Mouse (Mus musculus) hematopoietic multipotent progenitor cell, adult 10-12 weeks (in vitro differentiated cells): ENCODE results near the gene Mylk3. TPM values are rescaled to one million over a fixed set of nuclear protein-coding genes. Genes with fewer than 3 reads are reported as not detected.

Experiments
- polyA plus RNA-seq: library from polyadenylated mRNA; stranded (reverse); fragments of >175 nt; gene quantifications from 2 replicates; pipeline ENCODE4 v1.2.3, GENCODE M21; 2012; ENCODE audit warnings: low replicate concordance

The Mylk3 gene
- polyA plus RNA-seq = 0.14 and 4.2 TPM in 2 replicates

DNA sequence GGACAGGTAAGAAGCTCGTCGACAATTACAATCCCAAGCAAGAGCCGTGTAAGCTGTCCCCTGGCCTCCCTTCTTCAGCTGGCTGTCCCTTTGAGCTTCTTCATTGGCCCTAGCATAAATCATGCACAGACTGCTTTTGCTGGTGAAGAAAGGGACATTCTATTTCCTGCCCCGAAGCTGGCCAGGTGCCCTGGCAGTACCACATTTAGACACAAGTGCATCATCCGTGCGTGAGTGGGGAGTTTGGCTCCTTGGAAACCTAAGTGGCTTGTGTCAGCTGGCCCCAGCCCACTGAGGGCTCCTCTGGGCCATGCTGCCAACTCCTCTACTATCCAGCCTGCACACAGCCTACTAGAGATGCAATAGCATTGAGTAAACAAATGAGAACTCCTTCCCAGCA lies at the start of gene Mylk3:
TSS of gene Mylk3 (minus strand) at position 141 of the 400 bp plus-strand sequence.

DNA sequence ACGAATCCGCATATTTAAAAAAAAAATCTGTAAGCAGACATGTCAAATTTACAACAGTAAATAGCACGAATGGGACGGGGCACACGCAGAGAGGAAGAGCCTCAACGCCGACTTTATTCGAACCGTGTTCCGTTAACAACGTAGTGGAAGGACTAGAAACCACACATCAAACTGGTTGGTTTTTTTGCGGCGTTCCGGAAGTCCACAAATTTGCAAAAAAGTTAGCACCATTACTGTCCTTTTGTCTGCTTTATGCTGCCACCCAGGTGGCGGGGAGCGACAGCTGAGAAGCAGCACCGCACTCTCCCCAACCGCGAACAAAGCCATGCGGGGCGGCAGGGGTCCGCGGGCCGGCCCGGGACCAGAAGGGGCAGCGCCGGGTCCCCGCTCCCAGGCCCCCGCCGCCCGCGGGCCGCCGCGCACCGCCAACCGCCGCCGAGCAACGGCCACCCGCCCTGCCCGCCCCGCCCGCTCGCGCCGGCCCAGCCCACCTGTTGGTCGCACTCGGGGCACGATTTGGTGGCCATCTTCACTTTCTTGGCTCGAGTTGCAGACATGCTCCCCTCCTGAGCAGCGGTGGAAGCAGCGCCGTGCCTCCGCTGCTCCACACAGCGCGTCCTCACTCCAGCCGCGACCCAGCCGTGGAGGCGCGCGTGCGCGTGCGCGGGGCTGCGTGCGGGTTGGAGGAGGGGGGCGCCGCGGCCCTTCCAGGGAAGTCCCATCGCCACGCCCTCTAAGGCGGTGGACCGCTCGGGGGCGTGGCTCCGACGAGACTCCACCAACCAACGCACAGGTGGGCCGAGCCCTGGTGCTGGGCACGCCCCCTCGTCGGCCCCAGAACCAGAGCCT lies 46.2 kb upstream of the Mylk3 start, which contains the start of gene 4921524J17Rik:
TSS of gene 4921524J17Rik (minus strand) at position 666 of the 849 bp plus-strand sequence.

DNA sequence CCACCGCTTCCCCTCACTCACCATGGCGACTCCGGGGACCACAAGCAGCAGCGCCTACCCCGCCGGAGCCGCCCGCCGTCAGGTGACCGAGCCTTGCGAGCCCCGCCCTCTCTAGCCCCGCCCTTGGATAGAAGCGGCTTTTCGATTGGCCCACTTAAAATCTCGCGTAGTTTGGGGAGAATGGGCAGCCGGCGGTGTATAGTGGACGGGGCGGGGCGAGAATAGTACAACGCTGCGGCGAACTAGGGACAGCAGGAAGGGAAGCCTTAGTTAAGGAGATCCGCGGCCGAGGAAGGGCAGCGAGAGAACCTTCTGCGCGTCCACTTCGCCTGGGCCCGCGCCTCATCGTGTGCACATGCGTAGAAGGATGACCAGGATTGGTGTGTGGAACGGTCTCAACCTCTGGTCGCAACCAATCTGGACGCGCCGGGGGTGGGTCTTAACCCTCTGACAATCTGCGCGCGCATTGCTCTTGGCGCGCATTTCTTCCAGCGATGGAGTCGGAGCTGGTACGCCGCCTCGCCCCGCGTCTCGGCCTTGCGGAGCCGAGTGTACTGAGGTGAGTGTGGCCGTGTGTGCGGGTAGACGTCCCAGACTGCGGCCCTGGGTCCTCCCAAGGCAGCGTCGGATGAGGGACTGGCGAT lies 86.6 kb downstream of the Mylk3 start, which contains the start of the genes Orc6 and Vps35:
TSS of gene Orc6 (plus strand) at position 199 of the 644 bp plus-strand sequence.
TSS of gene Vps35 (minus strand) at position 369 of the 644 bp plus-strand sequence.

Other genes with a start within 250 kb of the Mylk3 start
- gene Cks1brt, start 234.4 kb downstream of the Mylk3 start, polyA plus RNA-seq = not detected in 2 replicates
- not detected in 2 replicates for gene Olfr371, start 160.4 kb downstream of the Mylk3 start, polyA plus RNA-seq
- gene Orc6, start 86.7 kb downstream of the Mylk3 start, polyA plus RNA-seq = 0.11 and 5.3 TPM in 2 replicates
- gene Vps35, start 86.5 kb downstream of the Mylk3 start, polyA plus RNA-seq = 1.5 and 4.9 TPM in 2 replicates
- gene 4921524J17Rik, start 46.5 kb upstream of the Mylk3 start, polyA plus RNA-seq = 24.9 and 30.1 TPM in 2 replicates
- 0.66 and 3.1 TPM in 2 replicates for gene Gpt2, start 106.2 kb upstream of the Mylk3 start, polyA plus RNA-seq
- gene Dnaja2, start 169.0 kb upstream of the Mylk3 start, polyA plus RNA-seq = 44.7 and 70.0 TPM in 2 replicates